Mouse (Mus musculus): ENCODE data around the gene Ccdc12.
"Not testable (repeated sequence)": the region's sequence is repeated elsewhere in the genome, so short reads cannot be mapped to it uniquely, and the experiment has no call there.

Gene Ccdc12

DNA sequence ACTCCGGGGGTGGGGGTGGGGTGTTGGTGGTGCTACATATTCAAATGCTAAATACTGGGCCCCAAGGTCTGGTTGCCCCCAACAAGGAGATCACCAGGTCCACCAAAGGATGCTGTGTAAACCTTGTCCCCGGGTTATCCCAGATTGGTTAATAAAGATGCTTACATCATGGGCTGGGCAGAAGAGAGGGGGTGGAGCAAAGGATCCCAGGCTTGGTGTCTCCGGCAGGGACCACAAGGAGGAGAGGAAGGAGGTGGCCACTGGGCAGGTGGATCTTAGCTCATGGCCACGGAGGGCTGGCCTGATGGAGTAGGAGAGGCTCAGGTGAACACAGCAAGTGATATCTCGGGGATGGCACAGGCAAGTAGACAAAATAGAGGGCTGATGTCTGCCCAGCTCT lies 22.6 kb downstream of the Ccdc12 start:
- DNase-seq: no peak

DNA sequence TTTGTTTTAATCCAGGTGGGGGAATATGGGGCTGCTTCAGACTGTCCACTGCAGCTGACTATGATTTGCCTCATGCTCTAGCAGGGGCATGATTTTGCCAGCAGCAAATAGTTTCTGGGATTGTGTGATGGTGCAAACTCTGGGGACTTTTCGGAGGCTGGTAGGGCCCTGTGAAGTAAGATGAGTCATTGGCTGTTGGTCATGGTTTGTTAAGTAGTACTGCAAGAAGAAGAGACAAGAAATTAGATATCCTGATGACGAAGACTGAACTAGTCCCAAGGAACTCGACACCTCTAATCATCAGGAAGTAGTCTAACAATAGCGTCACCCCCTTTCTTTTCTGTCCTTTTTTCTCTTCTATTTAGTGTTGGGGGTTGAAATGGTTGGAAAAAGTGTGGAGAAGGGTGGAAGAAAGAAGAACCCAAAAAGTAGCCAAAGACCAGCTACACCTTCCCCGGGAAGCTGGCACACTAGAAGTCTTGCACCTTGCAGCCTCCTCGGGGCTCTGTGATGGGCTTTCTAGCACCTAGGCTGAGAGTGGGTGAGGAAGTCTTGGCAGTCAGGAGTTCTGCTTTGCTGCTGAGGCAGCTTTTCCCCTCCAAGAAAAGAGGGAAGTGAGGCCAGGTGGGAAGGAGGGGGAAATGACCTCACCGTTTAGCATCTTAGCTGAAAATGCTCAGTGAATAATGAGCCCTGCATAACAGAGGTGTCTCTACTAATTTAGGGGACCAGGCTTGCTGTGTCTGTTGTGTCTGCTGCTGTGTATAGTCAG lies 24.6 kb downstream of the Ccdc12 start:
- peak; percentile 40 for DNase-seq

DNA sequence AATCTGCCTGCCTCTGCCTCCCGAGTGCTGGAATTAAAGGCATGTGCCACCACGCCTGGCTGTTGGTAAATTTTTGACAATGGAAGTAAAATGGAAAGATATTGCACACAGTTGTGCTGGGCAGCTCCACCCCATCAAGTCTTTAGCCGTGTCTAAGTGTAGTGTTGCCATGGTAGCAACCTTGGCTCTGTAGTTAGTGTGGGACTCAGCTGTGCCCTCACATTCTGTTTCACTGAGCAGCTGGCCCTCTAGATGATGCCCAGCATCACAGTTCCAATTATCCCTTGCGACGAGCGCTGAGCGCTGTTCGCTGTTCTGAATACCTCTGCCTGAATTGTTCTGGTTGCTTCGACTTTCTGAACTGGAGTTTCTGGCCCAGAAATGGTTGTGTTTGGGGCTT lies 25.5 kb downstream of the Ccdc12 start:
- peak; percentile 63 for DNase-seq

DNA sequence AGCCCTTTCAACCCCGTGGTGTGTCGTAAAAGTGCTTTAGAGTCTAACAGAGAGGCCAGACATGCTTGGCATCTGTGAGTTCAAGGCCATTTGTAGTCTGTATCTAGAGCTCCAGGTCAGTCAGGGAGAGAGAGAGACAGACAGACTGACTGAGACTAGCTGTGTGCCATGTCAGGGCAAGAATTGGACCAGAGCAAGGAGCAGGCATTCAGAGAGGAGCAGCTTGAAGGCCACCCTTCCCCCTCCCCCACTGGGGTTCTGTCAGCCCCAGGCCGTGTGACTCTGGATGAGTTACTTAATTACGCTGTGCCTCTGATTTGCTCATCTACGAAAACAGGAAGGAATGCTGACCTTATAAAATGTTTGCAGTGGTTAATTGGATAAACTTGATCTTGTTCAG lies 26.0 kb downstream of the Ccdc12 start:
- no peak for DNase-seq

DNA sequence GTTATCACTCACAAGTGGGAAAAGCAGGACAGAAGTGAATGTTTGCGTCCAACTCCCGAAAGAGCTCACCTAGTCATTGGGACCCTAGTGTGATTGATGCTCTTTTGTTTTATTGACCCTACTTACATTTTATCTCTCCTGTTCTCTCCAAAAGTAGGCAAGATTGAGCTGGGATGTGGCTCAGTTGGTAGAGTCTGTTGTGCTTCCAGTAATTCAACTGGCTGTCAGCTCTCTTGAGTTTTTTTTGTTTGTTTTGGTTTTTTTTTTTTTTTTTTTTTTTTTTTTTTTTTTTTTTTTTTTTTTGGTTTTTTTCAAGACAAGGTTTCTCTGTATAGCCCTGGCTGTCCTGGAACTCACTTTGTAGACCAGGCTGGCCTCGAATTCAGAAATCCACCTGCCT lies 26.4 kb downstream of the Ccdc12 start:
- not testable (repeated sequence) for DNase-seq

DNA sequence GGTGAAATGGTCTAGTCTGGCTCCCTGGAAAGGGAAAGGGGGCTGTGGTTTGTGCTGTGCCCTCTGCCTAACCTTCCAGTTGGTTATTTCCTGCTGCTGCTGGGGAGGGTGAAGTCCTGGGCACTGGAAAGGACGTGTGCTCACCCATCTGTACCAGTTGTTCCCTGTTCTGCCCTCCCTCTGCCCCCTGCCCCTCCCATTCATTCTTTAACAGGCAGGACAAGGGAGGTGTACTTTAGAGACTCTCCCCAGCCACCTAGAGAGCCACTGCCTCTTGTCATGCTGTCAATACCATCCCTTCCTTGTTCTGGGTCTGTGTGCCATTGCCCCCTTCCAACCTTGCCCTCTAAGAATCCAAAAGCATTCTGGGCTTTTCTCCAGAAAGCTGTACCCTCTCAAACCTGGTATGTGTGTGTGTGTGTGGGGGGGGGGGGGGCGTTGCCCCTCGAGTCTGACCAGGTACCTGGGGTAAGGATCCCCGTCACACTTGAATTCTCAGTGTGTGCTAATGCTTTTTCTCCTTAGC lies 27.3 kb downstream of the Ccdc12 start:
- DNase-seq: no peak

DNA sequence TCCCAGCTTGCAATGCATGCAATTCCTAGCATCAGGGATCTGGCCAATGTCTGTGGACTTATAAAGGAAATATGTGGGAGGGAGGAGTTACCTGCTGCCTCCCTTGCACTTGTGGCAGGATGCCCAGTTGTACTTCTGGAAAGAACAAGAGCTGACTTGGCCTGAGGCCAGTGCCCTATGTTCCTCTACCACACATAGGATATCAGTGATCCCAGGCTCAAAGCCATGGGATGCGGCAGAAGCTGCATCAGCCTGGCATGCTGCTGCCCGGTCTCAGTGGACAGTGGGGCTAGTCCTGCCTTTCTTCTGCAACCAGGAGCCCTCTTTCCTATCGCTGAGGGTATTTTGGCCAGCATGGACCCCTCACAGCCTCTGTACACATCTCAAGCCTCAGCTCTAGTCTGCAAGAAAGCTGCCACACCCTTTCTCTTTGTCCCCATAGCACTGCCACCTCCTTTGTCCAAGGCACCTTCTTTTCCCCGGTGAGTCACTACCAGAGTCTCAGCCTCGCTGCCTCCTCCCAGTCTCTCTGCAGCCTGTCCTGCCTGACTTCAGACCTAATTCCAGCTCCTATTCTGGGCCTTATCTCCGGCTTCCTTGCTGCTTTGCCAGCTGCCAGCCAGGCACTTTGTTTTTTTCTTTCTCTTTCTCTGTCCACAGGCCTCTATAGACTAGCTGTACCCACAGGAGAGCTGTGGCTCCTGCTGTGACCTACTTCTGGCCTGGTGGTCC lies 28.0 kb downstream of the Ccdc12 start:
- peak; percentile 76 for DNase-seq

DNA sequence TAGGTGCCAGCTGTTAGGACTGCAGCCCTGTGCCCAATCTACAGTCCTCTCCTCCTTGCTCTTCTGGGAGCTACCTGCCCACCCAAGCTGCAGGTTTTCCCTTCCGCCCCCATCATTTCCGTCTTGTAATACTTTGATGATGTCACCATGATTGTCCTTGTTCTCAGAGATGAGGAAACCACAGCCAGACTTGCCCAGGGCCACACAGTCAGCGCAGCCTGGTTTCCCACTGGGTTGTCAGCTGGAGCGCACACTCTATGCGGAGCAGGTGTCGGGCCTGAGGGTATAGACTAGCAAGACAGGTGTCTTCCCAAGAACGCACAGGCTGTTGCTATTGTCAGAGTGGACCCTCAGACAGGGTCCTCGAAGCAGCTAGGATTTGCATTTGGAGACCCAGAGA lies 28.9 kb downstream of the Ccdc12 start:
- DNase-seq: peak; percentile 33

DNA sequence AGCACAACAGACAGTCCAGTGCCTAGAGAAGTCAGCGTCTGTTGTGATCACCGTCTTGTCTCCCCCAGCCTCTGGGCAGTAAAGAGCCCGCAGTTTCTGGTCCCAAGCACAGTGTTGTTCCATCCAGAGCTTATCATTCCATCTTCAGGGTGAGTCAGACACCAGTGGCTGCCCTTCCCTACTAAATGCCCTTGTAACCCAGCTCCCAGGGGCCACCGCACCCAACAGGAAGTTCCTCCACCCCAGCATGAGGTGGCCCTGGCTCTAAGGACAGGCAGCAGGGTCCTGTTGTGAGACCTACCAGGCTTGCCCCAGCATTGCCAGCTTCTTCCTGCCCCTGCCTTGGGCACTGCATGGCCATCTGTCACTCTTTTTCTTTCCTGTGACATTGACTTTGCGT lies 29.3 kb downstream of the Ccdc12 start:
- no peak for DNase-seq

DNA sequence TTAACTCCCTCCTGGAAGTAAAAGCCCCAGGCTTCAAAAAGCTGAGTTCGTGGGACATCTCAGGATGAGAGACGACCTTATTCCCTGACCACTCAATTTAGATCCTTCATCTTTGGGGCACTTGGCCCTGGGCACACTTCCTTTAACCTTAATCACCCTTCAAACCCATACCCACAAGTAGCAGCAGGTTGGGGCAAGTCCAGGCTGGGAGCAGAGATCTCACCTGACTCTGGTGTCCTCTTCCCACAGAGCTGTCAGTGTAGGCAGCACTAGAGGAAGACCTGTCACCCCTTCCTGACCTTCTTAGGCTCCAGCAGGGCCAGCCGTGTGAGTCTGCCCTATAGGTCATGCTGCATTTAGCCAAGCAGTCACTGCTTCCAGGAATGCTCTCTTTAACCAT lies 30.2 kb downstream of the Ccdc12 start:
- DNase-seq: no peak

DNA sequence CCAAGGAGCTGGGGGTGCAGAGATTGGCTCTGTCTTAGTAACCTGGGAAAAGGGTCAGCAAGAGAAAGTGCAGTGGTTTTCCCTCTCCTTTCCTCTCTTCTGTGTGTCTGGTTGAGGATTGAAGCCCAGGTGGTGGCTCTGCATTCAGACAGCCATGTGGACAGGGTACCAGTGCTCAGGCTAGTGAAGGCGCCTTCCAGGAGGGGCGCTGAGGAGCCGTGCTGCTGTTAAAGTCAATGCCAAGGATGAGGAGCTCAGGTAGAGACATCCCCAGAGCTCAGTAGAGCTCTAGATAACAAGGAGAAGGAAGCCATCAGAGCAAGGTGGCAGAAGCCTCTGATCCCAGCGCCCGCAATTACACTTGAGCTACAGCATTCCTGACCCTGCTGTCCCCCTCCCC lies 30.8 kb downstream of the Ccdc12 start:
- no peak for DNase-seq

DNA sequence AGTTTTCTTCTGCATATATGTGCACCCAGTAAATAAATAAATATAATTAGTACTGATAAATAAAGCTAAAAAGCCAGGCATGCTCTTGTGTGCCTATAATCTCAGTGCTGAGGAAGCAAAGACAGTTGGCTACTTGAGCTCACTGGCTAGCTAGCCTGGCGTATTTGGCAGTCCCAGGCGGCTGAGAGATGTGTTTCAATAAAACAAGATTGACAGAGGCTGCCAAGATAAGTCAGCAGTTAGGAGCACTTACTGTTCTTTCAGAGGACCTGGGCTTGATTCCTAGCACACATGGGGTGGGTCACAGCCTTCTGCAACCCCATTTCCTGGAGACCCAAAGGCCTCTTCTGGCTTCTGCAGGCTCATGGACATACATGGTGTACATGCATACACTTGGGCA lies 31.5 kb downstream of the Ccdc12 start:
- DNase-seq: no peak

DNA sequence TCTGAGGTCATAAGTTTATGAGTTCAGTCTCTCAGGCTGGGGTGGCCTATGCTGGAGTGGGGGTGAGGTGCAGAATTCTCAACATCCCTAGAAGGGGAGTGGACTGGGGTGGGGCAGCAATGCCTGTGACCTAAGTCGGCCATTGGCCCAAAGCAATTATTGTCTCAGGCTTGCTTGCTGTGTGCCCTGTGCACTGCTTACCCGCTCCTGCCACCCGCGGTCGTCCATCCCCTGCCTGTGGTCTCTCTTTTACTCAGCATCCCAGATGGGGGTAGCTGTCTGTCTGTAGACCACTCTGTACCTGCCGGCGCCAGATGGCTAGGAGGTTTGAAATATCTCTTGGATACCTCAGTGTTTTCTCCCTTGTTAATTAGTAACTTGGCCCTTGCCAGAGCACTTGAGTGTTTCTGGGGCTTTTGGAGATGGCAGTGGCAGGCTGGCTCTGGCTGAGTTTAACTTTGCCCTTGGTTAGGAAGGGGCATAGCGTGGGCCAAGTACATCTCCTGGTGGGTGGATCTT lies 33.0 kb downstream of the Ccdc12 start:
- no peak for DNase-seq

DNA sequence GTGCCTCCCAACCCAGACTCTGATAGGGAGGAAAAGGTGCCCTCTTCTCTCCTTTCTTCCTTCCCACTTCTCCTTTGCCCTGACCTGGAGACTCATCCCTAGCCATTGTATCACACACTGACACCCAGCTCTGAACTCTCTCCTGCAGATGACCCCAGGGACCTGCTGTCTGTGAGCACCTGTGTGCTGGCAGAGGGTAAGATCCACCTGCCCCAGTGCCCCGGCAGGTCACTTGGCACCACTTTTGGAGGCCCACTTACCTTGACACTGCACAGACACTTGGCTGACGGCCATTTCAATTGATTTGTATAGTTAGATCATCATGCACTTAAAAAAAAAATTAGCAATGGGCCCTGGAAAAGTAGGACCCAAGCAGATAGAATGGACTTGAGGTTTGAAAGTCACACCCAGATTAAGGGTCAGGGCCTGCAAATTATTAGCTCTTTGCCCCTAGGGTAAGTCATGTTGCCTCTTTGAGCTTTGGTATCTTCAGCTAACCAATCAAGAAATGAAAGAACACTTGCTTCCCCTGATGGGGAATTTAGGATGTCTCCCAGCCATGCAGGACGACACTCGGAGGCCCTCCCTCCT lies 39.0 kb downstream of the Ccdc12 start:
- no peak for DNase-seq

DNA sequence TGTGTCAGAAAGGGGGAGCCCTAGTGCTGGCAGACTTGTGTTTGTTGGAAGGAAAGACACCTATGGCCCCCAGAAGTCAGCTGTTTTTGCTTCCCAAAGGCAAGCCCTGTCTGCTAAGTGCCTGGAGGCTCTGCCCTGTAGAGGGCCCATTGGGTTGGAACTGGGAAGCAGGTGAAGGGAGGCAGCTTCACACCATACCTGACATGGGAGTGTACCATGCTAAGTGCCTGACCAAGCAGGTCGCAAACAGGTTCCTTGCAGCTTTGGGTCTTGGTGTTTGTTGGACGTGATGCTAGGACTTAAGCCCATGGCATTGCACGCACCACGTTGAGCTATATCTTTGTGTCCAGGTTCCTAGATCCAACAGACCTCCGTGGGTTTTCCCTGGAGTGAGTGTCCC lies 40.1 kb downstream of the Ccdc12 start:
- no peak for DNase-seq

DNA sequence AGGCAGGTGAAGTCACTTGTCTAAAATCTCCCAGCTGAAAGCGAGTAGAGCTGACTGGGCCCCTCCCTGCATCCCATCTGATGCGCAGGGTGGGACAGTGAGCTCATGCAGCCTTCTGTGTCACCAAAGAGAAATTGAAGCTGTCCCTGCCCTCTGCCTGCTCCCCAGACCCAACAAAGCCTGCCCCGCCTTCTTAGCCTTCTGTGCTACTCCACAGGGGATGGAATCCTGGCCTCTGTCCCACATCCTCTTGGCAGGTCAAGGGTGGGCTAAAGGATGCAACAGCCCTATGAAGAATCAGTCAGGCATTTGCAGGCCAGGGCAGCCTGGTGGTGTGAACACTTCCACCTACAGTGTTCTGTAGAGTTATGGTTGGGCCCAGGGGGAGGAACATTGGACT lies 41.2 kb downstream of the Ccdc12 start:
- DNase-seq: no peak

DNA sequence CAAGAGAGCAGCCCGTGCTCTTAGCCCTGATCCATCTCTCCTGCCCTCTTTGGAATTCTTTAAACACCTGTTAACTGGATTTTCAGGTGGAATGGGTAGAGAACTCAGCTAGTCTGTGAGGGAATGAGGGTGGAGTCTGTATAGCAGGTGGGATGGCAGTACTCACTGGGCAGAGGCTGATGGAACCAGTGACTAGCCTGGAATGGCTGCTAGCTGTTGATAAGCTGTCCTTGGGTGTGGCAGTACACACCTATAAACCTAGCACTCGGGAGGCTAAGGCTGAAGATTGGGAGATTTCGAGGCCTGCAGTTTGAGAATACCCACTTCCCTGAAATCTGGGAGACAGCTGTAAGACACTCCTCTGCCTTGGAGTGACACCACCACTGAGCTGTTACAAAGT lies 43.3 kb downstream of the Ccdc12 start:
- no peak for DNase-seq

DNA sequence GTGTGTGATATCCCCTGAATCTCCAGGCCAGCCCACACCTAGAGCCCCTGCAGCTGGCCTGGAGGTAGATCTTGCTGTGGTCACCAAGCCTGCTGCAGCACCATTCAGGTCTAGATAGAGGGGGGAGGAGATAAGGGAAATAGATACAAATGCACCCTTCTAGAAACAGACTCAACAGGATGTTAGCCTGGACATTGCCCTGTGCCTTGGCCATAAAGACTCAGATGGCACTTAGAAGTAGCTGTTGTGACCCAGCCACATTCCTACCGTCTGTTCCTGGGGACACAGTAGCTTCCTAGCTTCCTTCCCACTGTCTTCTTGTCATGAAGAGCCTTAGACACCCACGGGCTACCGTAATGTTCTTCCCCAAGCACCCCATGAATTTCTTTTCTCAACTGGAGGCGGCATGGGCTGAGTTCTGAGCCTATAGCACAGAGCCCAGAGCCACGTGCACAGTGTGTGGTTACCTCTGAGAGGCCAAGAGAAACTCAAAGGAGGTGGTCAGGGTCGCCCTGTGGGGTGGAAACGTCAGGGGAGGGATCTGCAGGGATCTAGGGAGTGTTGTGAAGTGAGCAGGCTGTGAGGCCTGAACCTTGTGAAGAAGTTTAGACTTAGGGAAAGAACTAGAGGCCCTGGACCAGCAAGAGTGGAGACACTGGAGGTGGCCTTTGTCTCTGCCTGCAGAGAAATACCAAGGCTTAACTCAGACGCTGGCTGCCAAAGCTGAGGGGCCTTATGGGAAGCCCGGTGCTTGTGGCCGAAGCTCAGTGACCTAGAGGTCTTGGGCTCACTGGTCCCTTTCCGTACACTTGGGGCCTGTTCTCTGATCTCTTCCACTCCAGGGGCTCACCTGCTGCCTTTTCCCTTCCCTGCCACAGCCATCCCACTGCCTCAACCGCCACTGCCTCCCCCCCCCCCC lies 45.1 kb downstream of the Ccdc12 start:
- peak; percentile 49 for DNase-seq

DNA sequence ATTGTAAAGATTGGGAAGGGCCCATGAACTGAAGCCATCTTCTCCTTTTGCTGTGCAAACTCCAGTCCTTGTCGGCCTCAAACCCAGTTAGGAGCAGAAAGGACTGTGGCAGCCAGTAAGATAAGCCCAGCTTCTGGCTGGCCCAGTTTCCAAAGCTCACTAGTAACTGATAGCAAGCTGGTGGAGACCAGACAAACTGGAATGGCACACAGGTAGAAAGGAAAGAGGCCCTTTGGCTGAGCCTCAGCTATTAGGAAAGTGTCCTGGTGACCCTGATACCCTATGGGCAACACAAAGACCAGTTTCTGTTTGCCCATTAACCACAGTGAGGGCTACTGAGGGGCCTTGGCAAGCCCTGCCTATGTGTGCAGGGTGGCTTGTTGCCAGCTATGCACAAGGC lies 46.5 kb downstream of the Ccdc12 start:
- no peak for DNase-seq

DNA sequence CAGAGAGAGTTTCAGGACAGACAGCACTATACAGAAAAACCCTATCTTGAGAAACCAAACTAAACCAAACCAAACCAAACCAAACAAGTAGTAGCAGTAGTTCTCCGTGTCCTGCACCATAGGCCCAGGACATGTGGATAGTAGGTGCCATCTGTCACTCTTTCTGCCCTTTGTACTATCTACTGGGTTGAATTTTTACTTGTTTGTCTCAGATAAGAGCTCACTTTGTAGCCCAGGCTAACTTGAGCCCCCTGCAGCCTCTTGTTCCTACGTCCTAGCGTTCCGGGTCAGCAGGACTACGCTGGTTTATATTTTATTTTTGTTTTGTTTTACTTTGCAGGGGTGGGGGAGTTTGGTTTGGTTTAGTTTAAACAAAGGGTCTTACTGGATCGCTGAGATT lies 47.6 kb downstream of the Ccdc12 start:
- no peak for DNase-seq

DNA sequence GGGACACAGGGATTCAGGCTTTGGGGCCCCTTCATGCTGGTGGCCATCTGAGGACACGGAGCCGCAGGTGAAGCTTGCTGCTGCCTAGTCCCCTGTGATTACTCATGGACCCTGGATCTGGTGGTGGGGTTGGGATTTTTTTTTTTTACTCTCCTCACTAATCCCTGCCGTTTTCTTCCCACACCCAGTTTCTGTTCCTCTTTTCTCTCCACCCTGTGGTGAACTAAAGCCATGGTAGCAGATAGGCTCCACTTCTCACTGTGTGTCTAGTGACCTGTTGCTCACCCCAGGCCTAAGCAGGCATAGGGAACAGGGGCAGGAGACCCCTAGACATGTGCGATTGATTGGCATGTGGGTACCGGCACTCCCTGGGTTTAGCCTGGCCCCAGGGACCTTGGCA lies 50.5 kb downstream of the Ccdc12 start:
- no peak for DNase-seq

DNA sequence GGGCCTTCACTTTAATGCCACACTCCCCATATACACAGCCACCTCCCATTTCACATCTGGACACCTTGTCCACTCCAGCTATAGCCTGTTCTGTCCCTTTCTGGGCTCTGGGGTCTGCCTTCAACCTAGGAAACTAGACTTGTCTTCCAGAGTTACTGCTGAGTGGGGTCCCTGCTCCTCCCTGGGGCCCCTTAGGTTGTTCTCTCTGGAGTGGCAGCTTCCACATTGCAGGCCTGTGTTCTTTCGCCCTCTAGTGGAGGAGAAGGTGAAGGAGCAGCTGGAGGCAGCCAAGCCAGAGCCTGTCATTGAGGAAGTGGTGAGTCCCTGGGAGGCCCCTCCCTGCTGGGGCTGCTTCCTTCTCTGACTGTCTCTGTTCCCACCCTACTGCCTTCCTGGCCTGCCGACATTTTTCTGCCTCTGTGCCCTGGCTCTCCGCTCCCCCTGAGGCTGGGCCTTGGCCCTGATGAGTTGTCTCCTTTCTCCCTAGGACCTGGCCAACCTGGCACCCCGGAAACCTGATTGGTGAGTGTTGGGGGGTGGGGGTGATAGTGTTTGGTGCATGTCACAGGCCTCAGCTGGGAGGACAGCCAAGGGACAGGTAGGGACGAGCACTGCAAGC lies 53.4 kb downstream of the Ccdc12 start:
- peak; percentile 80 for DNase-seq

Data from right cerebral cortex, adult 18-20 months (tissue).